Mouse (Mus musculus): ENCODE measurements at regions not wholly inside any gene's neighbourhood (a gene's known extent, or its start where the extent isn't known, plus 50 kb on each side); places are given as distances from the start of the nearest gene placed in this dataset.

GRCm38 (mm10) chr16:86340311-86340710 is 438.7 kb upstream of the Adamts5 start:
- TF ChIP-seq POLR2A (IDR thresholded peaks at IDR 0.05; ENCODE audit: low read depth, low read length) (no peak), MAFK (IDR thresholded peaks at IDR 0.05; ENCODE audit: insufficient replicate concordance, low read length) (no peak), USF1 (IDR thresholded peaks at IDR 0.05; ENCODE audit: low read depth, low read length) (no peak), BHLHE40 (IDR thresholded peaks at IDR 0.05; ENCODE audit: low read depth, low read length) (no peak), CHD2 (IDR thresholded peaks at IDR 0.05; ENCODE audit: low read length) (no peak), MYC (IDR thresholded peaks at IDR 0.05; ENCODE audit: low read depth, low read length) (no peak), POLR2AphosphoS2 (IDR thresholded peaks at IDR 0.05; ENCODE audit: low read depth, low read length) (no peak), CTCF (conservative IDR thresholded peaks at IDR 0.05 in 1 of 2, IDR thresholded peaks at IDR 0.05 in 1 of 2; ENCODE audit: low read depth in 2 of 2, low read length in 2 of 2) (no peak), TBP (conservative IDR thresholded peaks at IDR 0.05; ENCODE audit: low read depth, low read length) (no peak), ZC3H11A (IDR thresholded peaks at IDR 0.05; ENCODE audit: low read depth, low read length) (no peak)

Measured in CH12.LX (cell line).